Mouse (Mus musculus): ENCODE data around the gene Muc5ac.
A peak's percentile ranks its signal among the peaks of the same experiment; 100 is the strongest.

The Muc5ac gene

DNA sequence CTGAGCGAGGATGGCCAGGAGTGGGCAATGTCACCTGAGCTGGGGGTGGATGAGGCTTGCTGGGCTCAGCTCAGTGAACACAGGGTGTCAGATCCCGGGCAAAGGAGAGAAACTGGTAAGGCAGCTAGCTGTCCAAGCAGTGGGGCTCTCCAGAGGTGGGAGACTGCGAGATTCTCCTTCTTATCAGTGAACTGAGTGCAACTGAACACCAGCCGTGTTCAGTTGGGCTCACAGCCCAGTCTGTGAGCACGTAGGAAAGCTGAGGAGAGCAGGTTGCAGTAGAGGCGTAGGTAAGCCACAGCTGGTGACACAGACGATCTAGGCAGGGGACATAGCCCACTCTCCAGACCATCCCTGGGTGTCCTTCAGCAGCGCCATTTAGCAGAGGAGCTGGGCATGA, 47.7 kb downstream of the Muc5ac start:
- DNase-seq, result no peak

DNA sequence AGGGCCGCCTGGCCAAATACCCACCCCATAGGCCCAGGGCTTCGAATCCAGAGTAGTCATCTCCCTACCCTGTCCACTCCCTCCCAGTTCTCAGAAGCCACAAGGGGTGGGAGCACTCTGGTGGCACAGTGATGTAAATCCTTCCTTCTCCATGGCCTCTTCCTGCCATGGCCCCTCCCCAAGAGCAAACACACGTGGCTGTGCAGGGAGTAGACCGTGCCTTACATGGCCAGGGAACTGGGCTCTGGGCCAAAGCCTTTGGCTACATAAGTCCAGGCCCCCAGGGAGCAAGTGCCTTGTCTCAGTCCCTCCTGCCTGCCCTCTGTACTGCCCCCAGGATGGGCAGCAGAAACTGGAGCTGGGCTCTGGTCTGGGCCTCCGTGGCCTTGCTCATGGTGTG, 50.0 kb downstream of the Muc5ac start, which contains the start of gene Muc5b:
Gene Muc5b (plus strand): TSS at position 292 of the 400 bp plus-strand sequence.
- DNase-seq, result peak; percentile 45 to 67

- DNase-seq, result peak; percentile 34 to 58
Measured at GRCm38 (mm10) chr7:141840354-141840753, 51.6 kb downstream of the Muc5ac start.

DNA sequence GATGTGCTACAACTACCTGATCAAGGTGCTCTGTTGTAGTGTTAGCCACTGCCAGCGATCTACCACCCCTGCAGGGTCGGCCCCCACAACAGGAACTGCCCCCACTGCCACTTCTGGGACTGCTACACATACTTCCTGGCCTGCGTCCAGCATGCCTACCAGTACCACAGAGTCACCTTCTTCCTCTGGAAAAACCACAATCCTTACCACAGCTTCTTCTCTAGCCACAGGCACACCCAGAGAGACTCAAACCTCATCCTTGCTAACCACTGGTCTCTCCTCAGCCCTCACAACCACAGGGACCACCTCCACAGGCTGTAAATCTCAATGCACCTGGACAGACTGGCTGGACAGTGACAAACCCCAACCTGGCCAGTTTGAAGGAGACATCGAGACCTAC, 72.3 kb downstream of the Muc5ac start:
- DNase-seq, result no peak

Measured in kidney, postnatal 4 days (tissue).